Mouse (Mus musculus) forebrain, embryonic 16.5 days (tissue): ENCODE measurements around the gene Olfr693. TPM values are rescaled to one million over a fixed set of nuclear protein-coding genes. Genes with fewer than 3 reads are reported as not detected.

ENCODE experiments used
- ATAC-seq: fragments of 200-750 bp; cut with Nextera tagmentation; 2 replicates; pipeline ENCODE4 v1.8.0; 2017; ENCODE audit warnings: mild to moderate bottlenecking, moderate library complexity
- H3K27ac ChIP-seq: fragments of 300-500 bp; sonication (generic); 2 replicates; pipeline ENCODE4 v1.5.1; 2014; ENCODE audit warnings: low read length, control low read depth
- H3K27me3 ChIP-seq: fragments of 300-500 bp; sonication (generic); replicated peaks from 2 replicates; pipeline ENCODE4 v1.6.1; 2014; ENCODE audit warnings: low read length; ENCODE audit not compliant: control insufficient read depth, insufficient read depth
- H3K36me3 ChIP-seq: fragments of 300-500 bp; sonication (generic); 2 replicates; pipeline ENCODE4 v1.6.1; 2014; ENCODE audit not compliant: control insufficient read depth, insufficient read depth
- H3K4me1 ChIP-seq: fragments of 300-500 bp; sonication (generic); replicated peaks from 2 replicates; pipeline ENCODE4 v1.6.1; 2014; ENCODE audit warnings: low read length; ENCODE audit not compliant: control insufficient read depth, insufficient read depth
- H3K4me2 ChIP-seq: fragments of 300-500 bp; sonication (generic); 2 replicates; pipeline ENCODE4 v1.6.1; 2014; ENCODE audit warnings: mild to moderate bottlenecking, low read length, control low read depth
- H3K4me3 ChIP-seq: fragments of 300-500 bp; sonication (generic); replicated peaks from 2 replicates; pipeline ENCODE4 v1.5.1; 2014; ENCODE audit warnings: mild to moderate bottlenecking, low read length, control low read depth
- H3K9ac ChIP-seq: fragments of 300-500 bp; sonication (generic); replicated peaks from 2 replicates; pipeline ENCODE4 v1.6.1; 2014; ENCODE audit warnings: low read depth, low read length, control low read depth
- H3K9me3 ChIP-seq: fragments of 300-500 bp; sonication (generic); 2 replicates; pipeline ENCODE4 v1.6.1; 2016; ENCODE audit warnings: low read length; ENCODE audit not compliant: control insufficient read depth
- WGBS: fragments of 180-500 bp; shearing (Covaris S2); extraction: QIAGEN DNeasy Blood & Tissue Kit; methylation state at CpG from one replicate; pipeline ENCODE4 v1.1.7; 2014; 5-methylcytosine and 5-hydroxymethylcytosine counted together
- polyA plus RNA-seq: library from polyadenylated mRNA; unstranded; fragments of >200 nt; fragmentation: Nextera tagmentation; extraction: Ambion mirVana; gene quantifications from 2 replicates; pipeline ENCODE4 v1.2.1, GENCODE M21; 2015

The Olfr693 gene
- polyA plus RNA-seq, 1 experiment from 2014 or later, result not detected

DNA sequence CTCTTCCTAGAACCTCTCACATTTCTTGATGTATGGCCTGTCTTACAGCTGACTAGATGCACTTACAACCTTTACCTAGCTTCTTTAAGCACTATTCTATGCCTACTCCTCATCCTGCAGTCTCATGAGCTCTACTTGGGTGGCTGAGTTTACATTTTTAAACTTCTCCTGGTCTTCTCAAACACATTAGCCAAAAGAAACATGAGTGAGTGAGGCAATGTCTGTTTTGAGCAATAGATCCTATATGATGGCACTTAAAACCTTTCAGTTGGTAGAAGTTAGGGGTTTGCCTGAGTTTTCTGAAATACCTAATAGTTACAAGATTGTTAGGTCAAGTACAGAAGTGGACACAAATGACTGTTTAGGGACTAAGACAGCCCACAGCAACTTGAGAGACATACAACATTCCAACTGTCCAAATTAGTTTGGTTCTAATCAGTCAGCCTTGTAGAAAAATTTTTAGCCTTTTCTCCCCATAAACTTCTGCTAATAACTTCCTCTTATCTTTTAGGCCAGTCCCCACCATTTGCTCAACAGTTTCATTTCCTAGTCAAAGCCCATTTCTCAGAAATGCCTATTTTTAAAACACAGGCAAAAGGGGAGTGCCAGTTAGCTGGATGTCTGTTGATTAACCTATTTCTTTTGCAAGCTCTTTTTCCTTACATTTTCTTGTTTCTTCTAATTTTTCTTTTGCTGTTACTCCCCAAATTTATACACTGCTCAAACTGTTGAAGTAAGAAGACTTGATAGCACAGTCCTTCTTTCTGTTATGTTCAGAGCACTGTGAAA, 28.6 kb downstream of the Olfr693 start:
- H3K36me3 ChIP-seq, result no peaks in the 10 kb centered on the region
- H3K9me3 ChIP-seq, result 0 out of 2 replicates have a peak, but pooled peaks cover under 1% of the 10 kb centered on the region
- no peaks in the 10 kb centered on the region for H3K4me1 ChIP-seq
- no peak for ATAC-seq
- no peaks in the 10 kb centered on the region for H3K27me3 ChIP-seq
- no peak overlapping the region for H3K27ac ChIP-seq
- H3K4me2 ChIP-seq, result no peak overlapping the region
- H3K4me3 ChIP-seq, result no peak overlapping the region
- H3K9ac ChIP-seq, result no peak overlapping the region

DNA sequence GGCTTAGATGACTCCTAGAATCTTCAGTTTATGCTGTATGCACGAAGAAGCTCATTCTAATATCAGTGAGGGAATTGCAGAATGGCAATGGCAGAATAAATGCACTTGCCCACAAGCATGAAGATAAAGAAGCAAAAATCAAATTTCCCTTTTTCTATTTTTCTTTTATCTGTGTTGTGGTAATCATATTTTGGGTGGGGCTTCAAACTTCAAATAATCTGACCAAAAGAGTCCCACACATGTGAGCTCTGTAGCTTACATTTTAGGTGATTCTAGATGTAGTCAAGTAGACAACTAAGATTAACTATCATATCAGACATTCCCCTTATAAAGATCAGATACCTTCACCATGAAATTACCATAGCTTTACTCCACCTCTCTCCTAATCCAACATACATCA, 30.6 kb downstream of the Olfr693 start:
- no peak overlapping the region for H3K4me3 ChIP-seq
- no peaks in the 10 kb centered on the region for H3K9me3 ChIP-seq
- H3K27me3 ChIP-seq, result no peaks in the 10 kb centered on the region
- no peaks in the 10 kb centered on the region for H3K36me3 ChIP-seq
- no peak for ATAC-seq
- no peak overlapping the region for H3K9ac ChIP-seq
- WGBS, result 76% methylated on average over 1 of the region's 1 CpGs
- H3K27ac ChIP-seq, result no peak overlapping the region
- no peaks in the 10 kb centered on the region for H3K4me1 ChIP-seq
- no peak overlapping the region for H3K4me2 ChIP-seq

DNA sequence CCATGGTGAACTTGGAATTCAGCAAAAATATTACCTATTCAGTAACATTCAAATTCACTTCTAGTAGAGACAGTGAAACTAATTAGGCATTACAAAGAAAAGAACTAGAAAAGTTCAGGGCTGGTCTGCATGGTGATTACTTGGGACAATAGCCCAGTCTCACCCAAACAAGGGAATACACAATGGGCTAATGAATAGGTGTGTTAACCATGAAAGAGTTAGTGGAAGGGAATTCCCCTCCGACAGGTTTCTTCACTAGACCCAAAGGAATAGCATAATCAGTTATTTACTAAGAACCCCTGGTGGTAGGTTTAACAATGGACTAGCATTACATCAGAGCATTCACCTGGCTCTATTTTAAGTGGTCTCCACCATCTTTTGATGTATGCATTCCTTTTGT, 35.1 kb downstream of the Olfr693 start:
- no peak for ATAC-seq

DNA sequence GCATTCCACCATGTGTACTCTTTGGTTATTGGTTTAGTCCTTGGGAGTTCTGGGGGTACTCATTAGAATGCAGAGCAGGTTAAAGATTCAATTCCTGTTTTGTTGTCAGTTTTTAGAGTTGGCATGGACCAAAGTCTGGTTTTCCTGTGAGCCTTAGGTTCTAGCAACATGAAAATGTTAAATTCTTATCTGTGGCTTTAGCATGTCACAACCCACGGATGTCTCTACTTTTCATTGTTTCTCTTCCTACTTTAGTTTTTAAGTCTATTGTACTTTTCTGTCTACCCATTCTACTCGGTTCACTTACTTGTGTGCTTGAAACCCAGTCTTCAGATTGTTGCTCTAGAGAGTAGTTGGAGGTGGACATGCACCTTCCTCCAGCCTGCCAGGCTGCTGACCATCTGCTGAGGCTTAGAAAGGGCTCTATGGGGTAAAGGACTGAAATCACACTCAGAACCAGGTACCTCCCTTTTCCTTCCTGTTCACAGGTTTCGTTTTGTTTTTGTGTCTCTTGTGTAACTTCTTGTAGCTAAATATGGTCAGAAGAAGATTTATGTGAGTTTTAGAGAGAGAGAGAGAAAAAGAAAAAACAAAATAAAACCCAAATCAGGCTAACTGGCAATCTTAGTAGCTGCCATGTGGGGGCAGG, 36.0 kb downstream of the Olfr693 start:
- no peaks in the 10 kb centered on the region for H3K36me3 ChIP-seq
- no peak overlapping the region for H3K9ac ChIP-seq
- WGBS, result 82% methylated on average over 3 of the region's 3 CpGs
- no peaks in the 10 kb centered on the region for H3K4me1 ChIP-seq
- no peak overlapping the region for H3K4me2 ChIP-seq
- H3K27ac ChIP-seq, result no peak overlapping the region
- no peaks in the 10 kb centered on the region for H3K9me3 ChIP-seq
- no peak overlapping the region for H3K4me3 ChIP-seq
- no peaks in the 10 kb centered on the region for H3K27me3 ChIP-seq
- ATAC-seq, result no peak

More for the DNA sequence above, 35.1 kb downstream of the Olfr693 start:
- H3K4me2 ChIP-seq, result no peak overlapping the region
- no peaks in the 10 kb centered on the region for H3K4me1 ChIP-seq
- no peak overlapping the region for H3K4me3 ChIP-seq
- WGBS, result 27% methylated on average over 1 of the region's 1 CpGs
- no peaks in the 10 kb centered on the region for H3K9me3 ChIP-seq
- no peak overlapping the region for H3K9ac ChIP-seq
- H3K27ac ChIP-seq, result no peak overlapping the region
- H3K27me3 ChIP-seq, result no peaks in the 10 kb centered on the region
- no peaks in the 10 kb centered on the region for H3K36me3 ChIP-seq

DNA sequence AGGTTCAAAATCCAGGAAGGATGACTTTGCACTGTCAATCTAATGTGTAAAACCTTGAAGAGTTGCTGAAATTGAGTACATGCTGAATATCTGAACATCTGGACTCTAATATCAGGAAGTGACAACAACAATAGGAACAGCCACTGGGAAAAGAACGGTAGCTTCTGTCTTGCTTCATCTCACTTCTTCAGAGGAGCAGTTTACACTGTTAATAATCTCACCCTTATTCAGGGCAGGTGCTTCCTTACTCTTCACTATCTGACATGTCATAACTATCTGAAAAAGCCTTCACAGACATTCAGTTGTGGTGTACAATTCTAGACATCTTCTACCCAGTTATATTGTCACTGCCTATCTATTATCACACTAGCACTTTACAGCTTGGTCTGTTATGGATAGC, 39.5 kb downstream of the Olfr693 start:
- no peaks in the 10 kb centered on the region for H3K36me3 ChIP-seq
- no peaks in the 10 kb centered on the region for H3K27me3 ChIP-seq
- H3K27ac ChIP-seq, result no peak overlapping the region
- H3K9me3 ChIP-seq, result no peaks in the 10 kb centered on the region
- ATAC-seq, result no peak
- no peak overlapping the region for H3K4me2 ChIP-seq
- H3K4me1 ChIP-seq, result no peaks in the 10 kb centered on the region
- H3K9ac ChIP-seq, result no peak overlapping the region
- WGBS, result 88% methylated on average over 1 of the region's 1 CpGs
- H3K4me3 ChIP-seq, result no peak overlapping the region

DNA sequence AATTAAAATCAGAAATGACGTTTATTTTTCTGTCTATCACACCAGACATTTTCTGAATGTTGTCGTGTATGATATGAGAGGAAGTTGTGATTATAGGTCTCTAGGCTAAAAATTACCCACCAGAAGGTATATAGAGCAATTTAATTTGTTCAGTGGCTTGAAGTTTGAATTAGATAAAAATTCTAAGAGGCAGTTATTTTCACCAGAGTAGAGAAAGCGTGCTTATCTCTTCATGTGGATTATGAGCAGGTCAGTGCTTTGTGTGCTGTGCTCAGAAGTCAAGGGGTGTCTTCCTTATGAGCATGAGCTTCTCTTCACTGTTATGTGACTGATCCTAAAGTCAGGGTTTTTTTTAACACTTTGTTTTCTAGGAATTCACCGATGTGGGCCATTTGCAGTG, 44.8 kb downstream of the Olfr693 start:
- ATAC-seq, result no peak
- Histone ChIP-seq H3K4me2 (no peak overlapping the region), H3K4me3 (no peak overlapping the region), H3K27me3 (no peaks in the 10 kb centered on the region), H3K36me3 (no peaks in the 10 kb centered on the region), H3K4me1 (no peaks in the 10 kb centered on the region), H3K27ac (no peak overlapping the region), H3K9me3 (no peaks in the 10 kb centered on the region; the same call in 1 of the 2 replicates), H3K9ac (no peak overlapping the region)
- WGBS, result 85% methylated on average over 4 of the region's 4 CpGs

Other genes starting within 250 kb of the Olfr693 start
- gene Olfr694, start 11.2 kb upstream of the Olfr693 start, polyA plus RNA-seq, result not detected in 2 replicates
- not detected in 2 replicates for gene Olfr695, start 35.8 kb upstream of the Olfr693 start, polyA plus RNA-seq
- gene Olfr697, start 61.9 kb upstream of the Olfr693 start, polyA plus RNA-seq, result not detected in 2 replicates
- not detected in 2 replicates for gene Olfr698, start 74.8 kb upstream of the Olfr693 start, polyA plus RNA-seq
- not detected in 2 replicates for gene Olfr699, start 112.6 kb upstream of the Olfr693 start, polyA plus RNA-seq
- not detected in 2 replicates for gene Olfr700, start 128.2 kb upstream of the Olfr693 start, polyA plus RNA-seq
- gene Olfr701, start 133.5 kb upstream of the Olfr693 start, polyA plus RNA-seq, result not detected in 2 replicates
- not detected in 2 replicates for gene Olfr702, start 153.3 kb upstream of the Olfr693 start, polyA plus RNA-seq
- gene Olfr703, start 162.8 kb upstream of the Olfr693 start, polyA plus RNA-seq, result not detected in 2 replicates
- gene Olfr704, start 182.6 kb upstream of the Olfr693 start, polyA plus RNA-seq, result not detected in 2 replicates
- not detected in 2 replicates for gene Olfr705, start 196.3 kb upstream of the Olfr693 start, polyA plus RNA-seq
- gene Olfr706, start 207.6 kb upstream of the Olfr693 start, polyA plus RNA-seq, result not detected in 2 replicates
- gene Olfr707, start 220.7 kb upstream of the Olfr693 start, polyA plus RNA-seq, result not detected in 2 replicates
- gene Olfr1532-ps1, start 227.4 kb upstream of the Olfr693 start, polyA plus RNA-seq, result not detected in 2 replicates